Mouse (Mus musculus) erythroblast, embryonic 14.5 days (primary cell): ENCODE results near the gene Mrps17. TPM values are rescaled to one million over a fixed set of nuclear protein-coding genes. Genes with fewer than 3 reads are reported as not detected.

ENCODE experiments used
- H3K27me3 ChIP-seq: 2 replicates; pipeline ENCODE4 v1.6.1; 2012; ENCODE audit warnings: inconsistent platforms; ENCODE audit not compliant: control insufficient read depth
- H3K36me3 ChIP-seq: 2 replicates; pipeline ENCODE4 v1.6.1; 2012; ENCODE audit warnings: mild to moderate bottlenecking, inconsistent platforms; ENCODE audit not compliant: control insufficient read depth
- H3K4me1 ChIP-seq: 2 replicates; pipeline ENCODE4 v1.6.1; 2012; ENCODE audit warnings: inconsistent platforms; ENCODE audit not compliant: control insufficient read depth
- H3K4me3 ChIP-seq: replicated peaks from 2 replicates; pipeline ENCODE3; 2012; ENCODE audit warnings: moderate library complexity, mild to moderate bottlenecking, inconsistent platforms
- H3K9me3 ChIP-seq: 2 replicates; pipeline ENCODE4 v1.6.1; 2012; ENCODE audit warnings: low read length, inconsistent platforms, mixed read lengths; ENCODE audit not compliant: control insufficient read depth
- GATA1 ChIP-seq: IDR thresholded peaks from 2 replicates; pipeline ENCODE4 v1.6.1; 2012; ENCODE audit warnings: low read length, inconsistent platforms, mixed read lengths
- TAL1 ChIP-seq: IDR thresholded peaks from 3 replicates; pipeline ENCODE4 v1.6.1; 2012; ENCODE audit warnings: low read length, inconsistent platforms, mixed read lengths
- polyA plus RNA-seq: library from polyadenylated mRNA; stranded (reverse); fragments of >175 nt; gene quantifications from 2 replicates; pipeline ENCODE4 v1.2.3, GENCODE M21; 2012

Gene Mrps17
- polyA plus RNA-seq, 1 experiment, result 1.6 TPM

DNA sequence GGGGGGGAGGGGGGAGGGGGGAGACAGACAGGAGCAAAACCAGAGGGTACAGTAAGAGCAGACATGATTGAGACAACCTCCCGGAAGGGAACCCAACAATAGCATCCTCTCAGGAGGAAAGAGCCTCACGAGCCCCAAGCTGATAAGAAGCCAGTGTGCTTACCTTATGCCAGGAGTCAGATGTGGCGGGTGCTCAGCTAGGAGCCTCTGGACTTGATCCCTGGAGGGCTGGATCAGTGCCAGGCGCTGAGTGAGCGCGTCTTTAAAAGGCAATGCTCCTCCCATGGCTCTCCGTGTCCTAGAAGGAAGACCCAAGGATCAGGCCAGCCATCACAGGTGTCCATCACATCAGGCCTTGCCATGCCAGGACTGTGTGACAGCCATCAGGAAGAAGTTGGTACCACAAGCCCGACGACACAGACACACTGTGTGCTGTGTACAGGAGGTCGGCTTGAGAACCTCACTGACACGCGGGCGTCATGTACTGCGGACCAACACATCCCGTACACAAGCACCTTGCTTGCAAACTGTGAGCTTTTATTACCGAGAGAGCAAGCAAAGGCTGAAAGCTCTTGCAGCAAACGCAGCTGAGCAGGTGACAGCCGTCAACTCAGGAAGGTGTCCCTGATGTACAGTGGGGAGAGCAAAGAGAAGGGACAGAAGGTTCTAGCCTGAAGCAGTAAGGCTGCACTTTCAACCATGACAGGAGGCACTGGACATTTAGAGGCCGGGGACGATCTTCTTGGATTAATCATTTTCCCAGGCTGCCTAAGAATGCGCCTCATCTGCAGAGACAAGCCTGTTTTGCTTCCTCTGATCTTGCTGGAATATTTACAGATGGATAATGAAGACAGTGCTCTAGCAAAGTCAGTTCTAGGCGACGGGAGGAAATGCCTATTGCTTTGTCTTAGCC lies 55.4 kb downstream of the Mrps17 start:
- no peak overlapping the region for H3K4me3 ChIP-seq
- TF ChIP-seq GATA1 (no peak), TAL1 (no peak)
- H3K36me3 ChIP-seq, result peaks cover 63% of the 10 kb centered on the region

More for the DNA sequence above, 55.4 kb downstream of the Mrps17 start:
- H3K4me1 ChIP-seq, result peaks cover 3% of the 10 kb centered on the region
- no peaks in the 10 kb centered on the region for H3K27me3 ChIP-seq
- no peaks in the 10 kb centered on the region for H3K9me3 ChIP-seq

Other genes starting within 250 kb of the Mrps17 start
- 14.8 and 15.6 TPM in 2 replicates for gene Sfswap, start 214.3 kb upstream of the Mrps17 start, polyA plus RNA-seq
- gene Mmp17, start 131.3 kb upstream of the Mrps17 start, polyA plus RNA-seq, result 0.01 and 0.07 TPM in 2 replicates
- gene Zfp11, start 45.4 kb upstream of the Mrps17 start, polyA plus RNA-seq, result 0.01 TPM in 1 of 2 replicates, not detected in the other
- not detected in 2 replicates for gene Sept14, start 7.0 kb upstream of the Mrps17 start, polyA plus RNA-seq
- 1.9 and 2.4 TPM in 2 replicates for gene Nipsnap2, start 9.6 kb downstream of the Mrps17 start, polyA plus RNA-seq
- gene Psph, start 72.0 kb downstream of the Mrps17 start, polyA plus RNA-seq, result 0.92 and 1.4 TPM in 2 replicates
- 0.97 and 1.0 TPM in 2 replicates for gene Sumf2, start 131.5 kb downstream of the Mrps17 start, polyA plus RNA-seq
- 80.6 and 90.6 TPM in 2 replicates for gene Chchd2, start 172.0 kb downstream of the Mrps17 start, polyA plus RNA-seq
- gene Zbed5, start 180.2 kb downstream of the Mrps17 start, polyA plus RNA-seq, result 0.04 TPM in 1 of 2 replicates, not detected in the other
- not detected in 2 replicates for gene Phkg1, start 183.1 kb downstream of the Mrps17 start, polyA plus RNA-seq
- not detected in 2 replicates for gene Nupr1l, start 193.0 kb downstream of the Mrps17 start, polyA plus RNA-seq
- gene Vkorc1l1, start 226.5 kb downstream of the Mrps17 start, polyA plus RNA-seq, result 0.92 and 1.9 TPM in 2 replicates